Mouse (Mus musculus) macrophage (primary cell): ENCODE results near the gene Ccdc117. TPM values are rescaled to one million over a fixed set of nuclear protein-coding genes. Genes with fewer than 3 reads are reported as not detected.

Experiments
- H3K27ac ChIP-seq: fragments of 350-480 bp; formaldehyde crosslinking; 2 replicates; pipeline ENCODE4 v1.9.0; 2021
- H3K36me3 ChIP-seq: fragments of 350-480 bp; formaldehyde crosslinking; 2 replicates; pipeline ENCODE4 v1.9.0; 2021; ENCODE audit errors: inconsistent target
- H3K4me3 ChIP-seq: fragments of 350-480 bp; formaldehyde crosslinking; 2 replicates; pipeline ENCODE4 v1.9.0; 2021; ENCODE audit errors: inconsistent target
- H3K79me2 ChIP-seq: fragments of 350-480 bp; formaldehyde crosslinking; 2 replicates; pipeline ENCODE4 v1.9.0; 2021; ENCODE audit errors: inconsistent target
- WGBS: methylation state at CpG from one replicate; pipeline ENCODE4 v1.1.7; 2026; ENCODE audit warnings: inconsistent platforms; ENCODE audit not compliant: missing documents; 5-methylcytosine and 5-hydroxymethylcytosine counted together
- polyA plus RNA-seq: library from polyadenylated mRNA; stranded (reverse); fragments of 250-400 nt; gene quantifications from 3 replicates; pipeline ENCODE4 v1.2.4, GENCODE M21; 2018; ENCODE audit warnings: inconsistent platforms
- total RNA-seq, 78 experiments: library from RNA; depleted of rRNA; stranded (reverse); fragments of 250-400 nt; gene quantifications; 1 replicate in 9 of 78; 2 replicates in 24 of 78; 3 replicates in 43 of 78; 4 replicates in 2 of 78; pipeline ENCODE4 v1.2.4; 2018; ENCODE audit warnings: inconsistent platforms in 56 of 78

Gene Ccdc117
- total RNA-seq (2018; cell fraction: chromatin; rRNA removed), result 10 to 100 TPM in 9 of 26 experiments, 1 to 10 TPM in 17; 1.7 to 17.9 (median 7.0) TPM
- 10 to 100 TPM in 18 of 26 experiments, 1 to 10 TPM in 8; 5.1 to 20.5 (median 14.4) TPM for total RNA-seq (2018; cell fraction: cytosol; rRNA removed)
- total RNA-seq (2018; cell fraction: nucleus; rRNA removed), result 10 to 100 TPM in 11 of 26 experiments, 1 to 10 TPM in 15; 3.2 to 25.1 (median 8.5) TPM
- 9.4 to 16.8 TPM (median 15.8 TPM) in 3 replicates for polyA plus RNA-seq

DNA sequence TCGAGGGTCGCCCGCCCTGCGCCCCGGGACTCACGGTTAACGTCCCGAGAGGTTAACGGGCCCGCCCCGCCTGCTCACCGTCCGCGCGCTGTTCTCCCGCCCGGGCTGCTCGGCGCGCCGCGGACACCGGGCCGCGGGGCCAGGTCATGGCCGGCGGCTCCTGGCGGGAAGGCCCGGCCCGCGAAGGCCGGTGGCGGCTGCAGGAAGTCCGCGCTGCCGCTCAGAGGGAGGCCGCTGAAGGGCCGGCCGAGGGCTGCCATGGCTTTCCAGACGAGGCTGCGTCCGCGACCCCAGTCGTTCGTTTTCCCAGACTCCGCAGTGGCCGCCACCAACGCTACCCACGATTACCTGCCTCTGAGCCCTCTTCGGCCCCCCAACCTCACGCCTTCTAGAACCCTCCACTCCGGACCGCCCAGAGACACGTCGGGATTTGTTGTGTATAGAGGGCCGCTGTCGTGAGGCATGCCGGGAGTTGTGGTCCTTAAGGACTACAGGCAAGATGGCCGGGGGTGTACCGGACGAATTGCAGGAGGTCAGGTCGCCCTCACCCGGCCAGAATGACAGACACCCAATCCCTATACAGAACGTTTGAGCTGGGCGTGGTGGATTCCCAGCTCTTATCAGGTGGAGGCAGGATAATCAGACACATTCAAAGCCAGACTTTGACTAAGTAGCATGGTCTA is at the start of gene Ccdc117:
Gene Ccdc117 (minus strand): TSS at position 389 of the 683 bp plus-strand sequence.
- under 1% methylated on average over 56 of the region's 65 CpGs for WGBS
- H3K27ac ChIP-seq, result peak within 1 kb of the TSS; percentile 48
- H3K4me3 ChIP-seq, result peak within 1 kb of the TSS; percentile 65
- peaks cover 10% of the 10 kb centered on the region; the same call in 1 of the 2 replicates for H3K36me3 ChIP-seq
- H3K79me2 ChIP-seq, result peaks cover 44% of the 10 kb centered on the region

DNA sequence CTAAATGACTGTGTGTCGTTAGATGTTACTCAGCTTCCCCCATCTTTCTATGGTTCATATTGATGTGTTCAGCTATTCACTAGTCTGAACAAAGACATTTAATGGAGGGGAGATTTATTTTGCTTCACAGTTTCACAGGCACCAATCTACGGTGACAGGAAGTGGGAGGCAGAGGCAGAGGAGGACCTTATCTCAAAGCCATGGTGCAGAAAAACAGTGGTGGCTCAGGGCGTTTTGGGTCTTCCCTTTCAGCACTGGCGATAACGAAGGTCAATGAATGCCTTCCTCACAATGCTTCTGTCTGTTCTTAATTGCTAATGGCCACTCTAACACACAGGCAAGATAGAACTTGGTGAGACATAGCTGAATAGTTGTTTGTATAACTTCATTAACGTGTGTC is 33.1 kb upstream of the Ccdc117 start:
- H3K27ac ChIP-seq, result no peak overlapping the region
- H3K79me2 ChIP-seq, result no peaks in the 10 kb centered on the region
- H3K4me3 ChIP-seq, result no peak overlapping the region
- H3K36me3 ChIP-seq, result no peaks in the 10 kb centered on the region
- WGBS, result 73% methylated on average over 6 of the region's 6 CpGs

DNA sequence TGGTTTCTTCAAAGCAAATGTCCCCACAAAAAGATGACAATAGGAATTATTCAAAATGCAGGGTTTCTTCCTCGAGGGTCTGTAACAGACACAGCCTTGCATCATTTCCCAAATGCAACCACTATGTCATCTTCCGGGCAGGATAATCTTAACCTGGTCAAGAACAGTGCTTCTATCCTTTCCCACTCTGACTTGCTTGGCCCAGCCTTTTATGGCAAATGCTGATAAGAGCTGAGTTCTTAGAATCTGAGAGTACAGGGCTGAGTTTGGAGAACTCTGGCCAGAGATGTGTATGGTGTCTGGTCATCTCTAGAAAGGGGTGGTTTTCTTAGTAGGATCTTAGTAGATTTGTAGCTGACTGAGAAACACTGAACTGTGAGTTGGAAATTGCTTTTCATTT is 31.8 kb upstream of the Ccdc117 start:
- H3K36me3 ChIP-seq, result no peaks in the 10 kb centered on the region
- H3K27ac ChIP-seq, result no peak overlapping the region
- 85% methylated on average over 2 of the region's 2 CpGs for WGBS
- no peaks in the 10 kb centered on the region for H3K79me2 ChIP-seq
- no peak overlapping the region for H3K4me3 ChIP-seq

DNA sequence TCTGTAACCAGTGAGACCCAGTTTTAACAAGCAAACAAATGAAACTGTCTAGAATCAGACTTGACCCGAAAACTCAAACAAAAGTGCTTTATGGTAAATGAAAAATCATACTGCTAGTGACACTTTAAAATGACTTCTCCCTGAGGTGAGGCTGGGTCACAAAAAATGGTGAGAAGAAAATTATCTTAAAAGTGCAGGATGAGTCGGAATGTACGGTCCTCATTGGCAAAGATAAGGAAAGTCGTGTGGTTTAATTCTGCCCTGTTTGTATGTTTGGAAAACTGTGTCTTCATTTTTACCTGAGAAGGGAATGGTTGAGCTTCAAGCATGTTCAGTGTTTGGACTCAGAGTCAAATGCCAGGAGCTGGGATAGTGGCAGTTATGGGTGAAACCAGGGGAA is 29.9 kb upstream of the Ccdc117 start:
- 84% methylated on average over 4 of the region's 4 CpGs for WGBS
- no peaks in the 10 kb centered on the region for H3K79me2 ChIP-seq
- no peak overlapping the region for H3K4me3 ChIP-seq
- no peak overlapping the region for H3K27ac ChIP-seq
- H3K36me3 ChIP-seq, result no peaks in the 10 kb centered on the region

DNA sequence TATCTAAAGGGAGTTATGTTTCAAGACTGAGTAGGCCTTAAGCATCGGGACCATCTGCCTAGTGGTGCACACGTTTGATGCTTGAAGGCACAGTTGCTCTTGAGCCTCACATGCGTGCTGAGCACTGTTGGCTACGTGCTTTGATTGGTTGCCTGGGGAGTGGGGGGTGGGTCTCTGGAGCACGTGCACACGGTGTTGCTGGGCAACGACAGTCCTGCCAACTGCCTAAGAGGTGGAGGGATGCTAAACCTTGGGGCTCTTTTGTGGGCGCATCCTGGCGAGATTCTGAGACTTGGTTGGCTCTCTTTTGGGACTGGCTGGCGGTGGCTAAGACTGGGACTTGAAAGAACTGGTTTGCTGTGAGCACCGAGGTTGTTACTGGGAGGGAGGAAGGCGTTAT is 27.5 kb upstream of the Ccdc117 start, which contains the start of gene Ankrd36:
Gene Ankrd36 (plus strand): TSS at position 211 of the 400 bp plus-strand sequence.
- 93% methylated on average over 12 of the region's 12 CpGs for WGBS
- Histone ChIP-seq H3K27ac (no peak within 1 kb of the TSS), H3K36me3 (no peaks in the 10 kb centered on the region), H3K4me3 (no peak within 1 kb of the TSS), H3K79me2 (no peaks in the 10 kb centered on the region)

DNA sequence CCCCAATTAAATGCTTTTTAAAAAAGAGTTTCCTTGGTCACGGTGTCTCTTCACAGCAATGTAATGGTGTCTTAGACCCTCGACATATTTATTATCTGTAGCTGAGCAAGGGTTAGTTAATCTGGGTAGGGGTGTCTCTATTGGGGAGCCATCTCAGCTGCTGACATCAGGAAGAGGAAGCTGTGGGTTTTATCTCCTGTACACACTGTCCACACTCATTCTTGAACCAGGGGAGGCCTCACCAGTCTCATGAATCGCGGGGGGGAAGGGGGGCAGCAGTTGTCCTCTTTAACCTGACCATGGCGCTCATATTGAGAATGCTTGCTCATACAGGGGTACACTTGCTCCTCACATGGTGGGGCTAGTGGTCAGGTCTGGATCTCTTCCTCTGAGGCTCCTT is 26.1 kb upstream of the Ccdc117 start:
- Histone ChIP-seq H3K4me3 (no peak overlapping the region), H3K36me3 (no peaks in the 10 kb centered on the region), H3K79me2 (no peaks in the 10 kb centered on the region), H3K27ac (no peak overlapping the region)
- WGBS, result 82% methylated on average over 5 of the region's 5 CpGs

DNA sequence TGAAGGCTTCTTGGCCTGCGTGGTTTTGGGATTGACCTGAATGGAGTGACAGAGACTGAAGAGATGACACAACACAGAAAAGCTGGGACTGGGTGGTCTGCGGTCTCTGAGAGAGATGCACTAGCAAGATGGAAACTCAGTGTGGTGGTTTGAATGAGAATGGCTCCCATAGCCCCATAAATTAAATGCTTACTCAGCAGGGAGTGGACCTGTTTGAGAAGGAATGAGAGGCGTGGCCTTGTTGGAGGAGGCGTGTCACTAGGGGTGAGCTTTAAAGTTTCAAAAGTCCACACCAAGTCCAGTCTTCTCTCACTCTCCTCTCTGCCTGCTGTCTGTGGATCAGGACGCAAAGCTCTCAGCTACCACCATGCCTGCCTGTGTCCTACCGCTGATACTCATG is 25.7 kb upstream of the Ccdc117 start:
- 94% methylated on average over 6 of the region's 6 CpGs for WGBS
- H3K4me3 ChIP-seq, result no peak overlapping the region
- no peaks in the 10 kb centered on the region for H3K79me2 ChIP-seq
- H3K36me3 ChIP-seq, result no peaks in the 10 kb centered on the region
- no peak overlapping the region for H3K27ac ChIP-seq

DNA sequence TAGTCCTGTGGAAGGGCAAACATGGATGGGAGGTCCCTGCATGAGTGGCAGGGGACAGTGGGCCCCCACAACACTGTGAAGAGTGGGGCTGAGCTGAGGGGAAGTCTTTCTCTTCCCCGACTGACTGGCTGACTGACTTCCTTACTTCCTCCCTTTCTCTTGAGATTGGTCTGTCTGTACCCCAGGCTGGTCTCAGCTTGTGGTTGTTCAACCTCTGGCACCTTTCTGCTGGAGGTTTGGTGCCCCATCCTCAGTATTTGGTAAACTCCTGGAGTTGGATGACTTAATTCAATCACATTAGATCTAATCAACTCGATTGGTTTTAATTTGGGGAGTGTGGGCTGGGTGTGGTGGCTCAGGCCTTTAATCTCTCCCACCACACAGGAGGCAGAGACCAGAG is 24.5 kb upstream of the Ccdc117 start:
- Histone ChIP-seq H3K27ac (peak overlapping the region; percentile 69; the same call in 1 of the 2 replicates), H3K36me3 (no peaks in the 10 kb centered on the region)
- 55% methylated on average over 2 of the region's 2 CpGs for WGBS

DNA sequence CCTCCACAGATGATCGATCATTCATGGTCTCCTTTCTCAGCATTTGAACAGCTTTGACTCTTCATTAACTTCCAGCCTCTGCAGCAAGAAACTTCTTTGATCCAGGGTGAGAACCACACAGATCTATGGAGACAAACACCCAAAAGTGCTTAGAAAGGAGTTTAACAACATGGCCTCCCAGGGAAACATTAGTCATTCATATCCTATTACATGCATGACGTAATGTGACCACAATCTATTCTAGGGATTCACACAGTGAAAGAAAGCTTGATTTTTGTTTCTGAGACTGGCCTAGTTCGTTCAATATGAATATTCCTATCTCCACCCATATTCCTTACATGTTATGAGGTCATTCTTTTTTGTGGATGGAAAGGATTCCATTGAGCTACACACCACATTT is 23.6 kb upstream of the Ccdc117 start:
- H3K27ac ChIP-seq, result peak overlapping the region; percentile 69
- no peaks in the 10 kb centered on the region for H3K36me3 ChIP-seq
- H3K4me3 ChIP-seq, result no peak overlapping the region
- 52% methylated on average over 3 of the region's 3 CpGs for WGBS
- no peaks in the 10 kb centered on the region for H3K79me2 ChIP-seq

More for the DNA sequence above, 24.5 kb upstream of the Ccdc117 start:
- H3K79me2 ChIP-seq, result no peaks in the 10 kb centered on the region
- no peak overlapping the region for H3K4me3 ChIP-seq

DNA sequence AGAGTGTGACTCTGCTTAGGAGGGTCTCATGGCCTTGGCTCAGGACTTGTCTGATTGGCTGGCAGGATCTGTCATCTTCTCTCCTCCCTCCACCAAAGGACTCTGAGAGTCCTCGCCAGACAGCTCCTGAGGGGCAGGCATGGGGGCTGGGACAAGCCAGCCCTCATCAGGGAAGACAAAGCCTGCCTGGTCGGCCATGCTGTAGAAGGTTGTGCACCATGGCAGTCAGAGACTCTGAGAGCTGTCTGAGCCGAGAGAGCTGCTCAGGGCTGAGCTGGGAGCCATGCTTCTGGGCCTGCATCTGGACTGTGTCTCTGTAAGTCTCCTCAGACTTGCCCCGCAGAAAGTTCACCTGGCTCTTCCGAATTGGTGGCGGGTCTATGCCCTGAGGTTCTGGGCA is 21.9 kb upstream of the Ccdc117 start:
- WGBS, result 99% methylated on average over 6 of the region's 6 CpGs
- H3K36me3 ChIP-seq, result no peaks in the 10 kb centered on the region
- H3K27ac ChIP-seq, result no peak overlapping the region
- no peak overlapping the region for H3K4me3 ChIP-seq
- H3K79me2 ChIP-seq, result no peaks in the 10 kb centered on the region

DNA sequence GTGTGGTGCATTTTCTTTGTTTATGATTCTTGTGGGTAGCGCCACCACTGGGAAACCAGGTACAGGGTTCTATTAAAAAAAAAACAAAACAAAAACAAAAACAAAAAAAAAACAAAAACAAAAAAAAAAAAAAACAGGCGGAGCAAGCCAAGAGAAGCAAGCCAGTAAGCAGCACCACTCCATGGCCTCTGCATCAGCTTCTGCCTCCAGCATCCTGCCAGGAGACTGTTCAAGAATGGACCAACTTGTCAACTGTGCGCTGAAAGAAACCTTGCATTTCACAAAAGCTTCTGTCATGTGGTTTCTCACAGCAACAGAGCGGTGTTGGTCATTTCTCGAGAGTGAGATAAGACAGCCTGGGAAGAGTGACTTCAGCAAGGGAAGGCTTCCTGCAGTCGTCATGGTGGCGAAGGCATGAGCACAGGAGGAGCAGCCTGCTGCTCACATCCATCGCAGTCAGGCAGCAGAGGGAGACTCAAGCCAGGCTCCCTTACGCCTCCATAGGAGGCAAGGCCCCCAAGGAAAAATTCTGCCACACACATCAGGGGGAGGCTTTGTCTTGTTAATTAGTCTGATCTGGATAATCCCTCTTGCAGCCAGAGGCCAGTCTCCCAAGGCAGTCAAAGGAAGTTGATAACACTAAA is 20.8 kb upstream of the Ccdc117 start:
- Histone ChIP-seq H3K79me2 (no peaks in the 10 kb centered on the region), H3K4me3 (no peak overlapping the region), H3K27ac (no peak overlapping the region), H3K36me3 (no peaks in the 10 kb centered on the region)
- WGBS, result 83% methylated on average over 8 of the region's 9 CpGs

DNA sequence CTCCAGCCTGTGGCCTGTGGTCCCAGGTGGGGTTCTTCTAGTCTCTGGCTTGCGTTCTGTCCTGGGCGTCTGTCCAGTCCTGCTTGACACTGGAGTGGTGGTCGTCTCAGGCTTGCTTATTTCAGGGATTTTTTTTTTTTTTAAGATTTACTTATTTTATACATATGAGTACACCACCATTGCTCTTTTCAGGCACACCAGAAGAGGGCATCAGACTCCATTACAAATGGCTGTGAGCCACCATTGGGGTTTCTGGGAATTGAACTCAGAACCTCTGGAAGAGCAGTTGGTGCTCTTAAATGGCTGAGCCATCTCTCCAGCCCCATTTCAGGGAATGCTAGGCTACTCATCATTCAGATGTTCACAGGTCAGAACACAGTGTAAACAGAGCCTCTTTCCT is 18.3 kb upstream of the Ccdc117 start:
- Histone ChIP-seq H3K36me3 (no peaks in the 10 kb centered on the region), H3K79me2 (no peaks in the 10 kb centered on the region), H3K27ac (no peak overlapping the region), H3K4me3 (no peak overlapping the region)
- WGBS, result 67% methylated on average over 3 of the region's 3 CpGs

DNA sequence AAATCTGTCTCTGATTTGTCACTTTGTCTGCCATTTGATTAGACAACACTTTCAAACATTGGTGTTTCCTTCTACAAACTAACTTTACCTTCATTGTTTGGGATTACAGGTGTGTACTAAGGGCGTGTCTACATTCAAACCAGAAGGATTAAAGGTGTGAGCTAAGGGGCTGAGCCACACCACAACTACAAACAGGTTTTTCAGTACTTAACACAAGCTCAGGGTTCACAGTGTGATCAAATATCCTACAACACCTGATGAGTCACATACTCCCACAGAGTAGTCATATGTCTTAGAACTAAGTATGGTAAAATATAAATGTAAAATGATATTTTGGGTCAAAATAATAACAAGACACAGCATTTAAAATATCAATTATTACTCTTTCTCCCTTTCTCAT is 9.9 kb upstream of the Ccdc117 start:
- 100% methylated on average over 1 of the region's 1 CpGs for WGBS
- H3K27ac ChIP-seq, result no peak overlapping the region
- no peak overlapping the region for H3K4me3 ChIP-seq
- H3K36me3 ChIP-seq, result no peaks in the 10 kb centered on the region
- H3K79me2 ChIP-seq, result no peaks in the 10 kb centered on the region

DNA sequence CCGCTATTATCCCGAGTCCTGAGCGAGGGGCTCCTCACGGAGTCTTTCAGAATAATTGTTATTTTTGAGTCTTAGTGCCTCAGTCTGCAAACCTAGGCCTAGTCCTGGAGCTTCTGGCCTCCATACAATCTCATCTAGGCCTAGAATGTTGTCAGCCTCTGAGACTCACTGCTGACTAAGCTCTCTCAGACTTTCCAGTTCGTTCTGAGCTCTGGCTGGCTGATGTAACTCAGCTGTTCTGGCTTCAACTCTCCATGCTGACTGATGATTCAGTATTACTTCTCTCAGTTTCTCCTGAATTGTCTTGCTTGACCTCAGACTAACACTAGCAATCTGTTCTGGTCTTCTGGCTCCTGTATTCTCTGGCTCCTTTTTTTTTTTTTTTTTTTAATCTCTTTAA is 9.4 kb upstream of the Ccdc117 start:
- WGBS, result 85% methylated on average over 5 of the region's 5 CpGs
- Histone ChIP-seq H3K27ac (no peak overlapping the region), H3K36me3 (no peaks in the 10 kb centered on the region), H3K4me3 (no peak overlapping the region), H3K79me2 (no peaks in the 10 kb centered on the region)

DNA sequence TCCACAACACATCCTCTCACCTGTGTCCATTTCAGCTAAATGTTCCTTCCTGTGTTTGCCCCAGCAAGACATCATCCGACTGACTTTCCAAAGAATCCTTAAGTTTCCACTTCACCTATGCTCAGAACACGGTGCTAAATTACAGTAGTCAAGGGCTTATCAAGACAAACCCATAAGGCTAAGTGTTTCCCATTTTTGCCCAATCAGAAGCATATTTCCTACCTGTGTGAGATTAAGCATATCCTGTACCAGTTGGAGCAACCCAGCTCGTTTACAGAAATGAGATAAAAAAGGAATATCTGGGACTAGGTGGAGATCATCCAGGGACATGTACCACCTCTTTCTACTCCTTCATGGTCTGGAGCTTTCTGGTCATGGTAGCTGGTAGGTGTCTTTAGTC is 4.7 kb upstream of the Ccdc117 start:
- no peak overlapping the region for H3K27ac ChIP-seq
- H3K79me2 ChIP-seq, result no peaks in the 10 kb centered on the region
- 89% methylated on average over 3 of the region's 3 CpGs for WGBS
- no peaks in the 10 kb centered on the region for H3K36me3 ChIP-seq
- H3K4me3 ChIP-seq, result no peak overlapping the region
